Comparison of ENCODE assay signal across 14 mouse cellular contexts in genomic region chr5:15004569-15005562, GRCm38 (mm10). TPM values are rescaled to one million over a fixed set of nuclear protein-coding genes. Genes with fewer than 3 reads are reported as not detected.
DNase-seq lines count a peak whose midpoint lies in the region; ATAC-seq and TF ChIP-seq lines count a peak whose summit lies in the region.
"Not testable (repeated sequence)": the region's sequence is repeated elsewhere in the genome, so short reads cannot be mapped to it uniquely, and the experiment has no call there.
"Had no signal": no experiment of that assay in that cellular context is flagged by ENCODE, and none has a peak within 500 bp of the region (broad histone marks: within the 10 kb centered on the region; RNA-seq: fewer than 3 reads in every experiment).

No protein-coding gene starts in this region.

- not testable (repeated sequence) for H3K4me1 ChIP-seq in G1E (ENCODE audit: insufficient read depth, low read depth, low read length); forebrain, embryonic 13.5 days; heart, embryonic 13.5 days; hindbrain, embryonic 16.5 days (ENCODE audit: control insufficient read depth, insufficient read depth, low read depth, low read length); kidney, postnatal 0 days (replicated peaks; ENCODE audit: insufficient read depth, low read length); liver, embryonic 14.5 days (replicated peaks; ENCODE audit: control insufficient read depth in 2 of 2, insufficient read depth in 2 of 2, low read length in 1 of 2); midbrain, embryonic 13.5 days (replicated peaks); neural tube, embryonic 15.5 days

- H3K27ac ChIP-seq in forebrain, embryonic 13.5 days; heart, embryonic 13.5 days (replicated peaks); hindbrain, embryonic 16.5 days (ENCODE audit: low read depth, low read length); kidney, postnatal 0 days; liver, embryonic 14.5 days; midbrain, embryonic 13.5 days; neural tube, embryonic 15.5 days (replicated peaks): not testable (repeated sequence)

- H3K9me3 ChIP-seq in G1E (replicated peaks); kidney, postnatal 0 days (replicated peaks; ENCODE audit: low read length); liver, embryonic 14.5 days (ENCODE audit: control insufficient read depth, low read length): not testable (repeated sequence)
- H3K9me3 ChIP-seq in forebrain, embryonic 13.5 days (replicated peaks), result peaks cover 25% of the 10 kb centered on the region
- H3K9me3 ChIP-seq in heart, embryonic 13.5 days, result peaks cover 34% of the 10 kb centered on the region
- peaks cover 18% of the 10 kb centered on the region for H3K9me3 ChIP-seq in hindbrain, embryonic 16.5 days (ENCODE audit: control insufficient read depth, low read length)
- H3K9me3 ChIP-seq in midbrain, embryonic 13.5 days, result peaks cover 24% of the 10 kb centered on the region
- peaks cover 27% of the 10 kb centered on the region for H3K9me3 ChIP-seq in neural tube, embryonic 15.5 days (replicated peaks)

- not testable (repeated sequence) for H3K36me3 ChIP-seq in G1E (replicated peaks); forebrain, embryonic 13.5 days (ENCODE audit: poor library complexity, severe bottlenecking); heart, embryonic 13.5 days; hindbrain, embryonic 16.5 days (ENCODE audit: control insufficient read depth, insufficient read depth, low read length); kidney, postnatal 0 days (ENCODE audit: insufficient read depth, low read length); liver, embryonic 14.5 days (replicated peaks; ENCODE audit: control insufficient read depth, insufficient read depth, low read depth); midbrain, embryonic 13.5 days; neural tube, embryonic 15.5 days

- H3K27me3 ChIP-seq in G1E (ENCODE audit: insufficient read depth, low read length); forebrain, embryonic 13.5 days; heart, embryonic 13.5 days (replicated peaks); hindbrain, embryonic 16.5 days (replicated peaks; ENCODE audit: control insufficient read depth, insufficient read depth, low read length); kidney, postnatal 0 days (ENCODE audit: insufficient read depth, low read length); liver, embryonic 14.5 days (ENCODE audit: control insufficient read depth, insufficient read depth, low read length); midbrain, embryonic 13.5 days; neural tube, embryonic 15.5 days (replicated peaks): not testable (repeated sequence)

- peak; percentile 45 for ATAC-seq in G1E (ENCODE audit: extremely low read depth, insufficient number of reproducible peaks, low FRiP score, poor library complexity, severe bottlenecking)
- peak; percentile 84 for ATAC-seq in forebrain, embryonic 13.5 days
- ATAC-seq in heart, embryonic 13.5 days (ENCODE audit: extremely low read depth, insufficient number of reproducible peaks, low FRiP score, low TSS enrichment), result peak; percentile 77
- ATAC-seq in hindbrain, embryonic 16.5 days, result peak; percentile 80
- peak; percentile 89 for ATAC-seq in kidney, postnatal 0 days (replicated peaks; ENCODE audit: low FRiP score, low read depth)
- ATAC-seq in liver, embryonic 14.5 days (ENCODE audit: insufficient read depth), result peak; percentile 73
- ATAC-seq in midbrain, embryonic 13.5 days, result peak; percentile 90
- peak; percentile 84 for ATAC-seq in neural tube, embryonic 15.5 days (ENCODE audit: low FRiP score)

- not testable (repeated sequence) for DNase-seq in G1E (ENCODE audit: low spot score); kidney, postnatal 0 days (ENCODE audit: low spot score); liver, embryonic 14.5 days (ENCODE audit: low read depth in 3 of 3, low spot score in 3 of 3)

- not testable (repeated sequence) for H3K9ac ChIP-seq in forebrain, embryonic 13.5 days; heart, embryonic 13.5 days; hindbrain, embryonic 16.5 days (ENCODE audit: low read depth, low read length); kidney, postnatal 0 days (ENCODE audit: low read depth, low read length); liver, embryonic 14.5 days (replicated peaks); midbrain, embryonic 13.5 days (replicated peaks); neural tube, embryonic 15.5 days (replicated peaks)

- WGBS in forebrain, embryonic 13.5 days, result 76% methylated on average over 5 of the region's 5 CpGs
- WGBS in heart, embryonic 13.5 days, result 62% methylated on average over 5 of the region's 5 CpGs
- WGBS in hindbrain, embryonic 16.5 days, result 78% methylated on average over 5 of the region's 5 CpGs
- 78% methylated on average over 5 of the region's 5 CpGs for WGBS in kidney, postnatal 0 days
- 46% methylated on average over 5 of the region's 5 CpGs for WGBS in liver, embryonic 14.5 days (ENCODE audit: insufficient replicate concordance)
- WGBS in midbrain, embryonic 13.5 days, result 75% methylated on average over 5 of the region's 5 CpGs
- 79% methylated on average over 5 of the region's 5 CpGs for WGBS in neural tube, embryonic 15.5 days

- TF ChIP-seq CTCF in G1E (IDR thresholded peaks at IDR 0.05; ENCODE audit: low read depth, low read length); kidney, postnatal 0 days (IDR thresholded peaks at IDR 0.05; ENCODE audit: low read depth); liver, embryonic 14.5 days (IDR thresholded peaks at IDR 0.05; ENCODE audit: low read depth): not testable (repeated sequence)

- not testable (repeated sequence) for H3K4me2 ChIP-seq in forebrain, embryonic 13.5 days; heart, embryonic 13.5 days; hindbrain, embryonic 16.5 days (ENCODE audit: low read length); kidney, postnatal 0 days (ENCODE audit: low read length); liver, embryonic 14.5 days (ENCODE audit: low read depth); midbrain, embryonic 13.5 days (replicated peaks); neural tube, embryonic 15.5 days

- TF ChIP-seq EP300 in liver, embryonic 14.5 days (IDR thresholded peaks at IDR 0.05; ENCODE audit: low read depth), result not testable (repeated sequence)

- not testable (repeated sequence) for H3K4me3 ChIP-seq in G1E (ENCODE audit: low read depth, low read length); forebrain, embryonic 13.5 days; heart, embryonic 13.5 days; hindbrain, embryonic 16.5 days (ENCODE audit: low read length); kidney, postnatal 0 days (replicated peaks; ENCODE audit: low read depth, low read length); liver, embryonic 14.5 days (ENCODE audit: insufficient read depth in 1 of 2, low read depth in 2 of 2, low read length in 2 of 2); midbrain, embryonic 13.5 days (replicated peaks); neural tube, embryonic 15.5 days (replicated peaks)

RNA-seq across cellular contexts. Expression of gene Gm10354, which starts 26.1 kb away (rescaled TPM):
- total RNA-seq in G1E (2014; fragmentation: Nextera tagmentation), result not detected in 2 replicates
- 0.22 and 0.23 TPM in 2 replicates for total RNA-seq in G1E (2017)
- not detected in 2 replicates for polyA plus RNA-seq in G1E (2012)
- polyA plus RNA-seq in forebrain, embryonic 13.5 days (2015; fragmentation: Nextera tagmentation; extraction: Ambion mirVana), result not detected in 2 replicates
- polyA plus RNA-seq in heart, embryonic 13.5 days (2015; fragmentation: Nextera tagmentation; extraction: Ambion mirVana), result not detected in 2 replicates
- not detected in 2 replicates for polyA plus RNA-seq in hindbrain, embryonic 16.5 days (2015; fragmentation: Nextera tagmentation; extraction: Ambion mirVana)
- polyA plus RNA-seq in kidney, postnatal 0 days (2015; fragmentation: Nextera tagmentation; extraction: Ambion mirVana), result not detected in 2 replicates
- not detected in 2 replicates for polyA plus RNA-seq in liver, embryonic 14.5 days (2012; rRNA removed)
- not detected in 2 replicates for polyA plus RNA-seq in liver, embryonic 14.5 days (2014; fragmentation: Nextera tagmentation; extraction: Ambion mirVana)
- not detected in 2 replicates for polyA plus RNA-seq in midbrain, embryonic 13.5 days (2015; fragmentation: Nextera tagmentation; extraction: Ambion mirVana)
- polyA plus RNA-seq in neural tube, embryonic 15.5 days (2015; fragmentation: Nextera tagmentation; extraction: Ambion mirVana), result not detected in 2 replicates
- total RNA-seq: CH12.LX; gastrocnemius, postnatal 36 days; heart, postnatal 25 days; layer of hippocampus, adult 2 months; left cerebral cortex, adult 2 months; megakaryocyte, adult 5-6 weeks had no signal

RNA-seq across cellular contexts. Expression of gene Gm17019, which starts 27.9 kb away (rescaled TPM):
- total RNA-seq in G1E (2014; fragmentation: Nextera tagmentation), result not detected in 2 replicates
- not detected in 2 replicates for total RNA-seq in G1E (2017)
- not detected in 2 replicates for polyA plus RNA-seq in G1E (2012)
- polyA plus RNA-seq in forebrain, embryonic 13.5 days (2015; fragmentation: Nextera tagmentation; extraction: Ambion mirVana), result not detected in 2 replicates
- not detected in 2 replicates for polyA plus RNA-seq in heart, embryonic 13.5 days (2015; fragmentation: Nextera tagmentation; extraction: Ambion mirVana)
- polyA plus RNA-seq in hindbrain, embryonic 16.5 days (2015; fragmentation: Nextera tagmentation; extraction: Ambion mirVana), result not detected in 2 replicates
- polyA plus RNA-seq in kidney, postnatal 0 days (2015; fragmentation: Nextera tagmentation; extraction: Ambion mirVana), result not detected in 2 replicates
- not detected in 2 replicates for polyA plus RNA-seq in liver, embryonic 14.5 days (2012; rRNA removed)
- polyA plus RNA-seq in liver, embryonic 14.5 days (2014; fragmentation: Nextera tagmentation; extraction: Ambion mirVana), result not detected in 2 replicates
- not detected in 2 replicates for polyA plus RNA-seq in midbrain, embryonic 13.5 days (2015; fragmentation: Nextera tagmentation; extraction: Ambion mirVana)
- not detected in 2 replicates for polyA plus RNA-seq in neural tube, embryonic 15.5 days (2015; fragmentation: Nextera tagmentation; extraction: Ambion mirVana)
- total RNA-seq: CH12.LX; gastrocnemius, postnatal 36 days; heart, postnatal 25 days; layer of hippocampus, adult 2 months; left cerebral cortex, adult 2 months; megakaryocyte, adult 5-6 weeks had no signal
